Mouse (Mus musculus) gastrocnemius, postnatal 25 days (tissue): ENCODE measurements around the gene Cdrt4. TPM values are rescaled to one million over a fixed set of nuclear protein-coding genes. Genes with fewer than 3 reads are reported as not detected.

Source experiments
- DNase-seq: peaks from one replicate; pipeline ENCODE4 v3.0.0; 2022
- long read RNA-seq, 2 experiments: library from polyadenylated mRNA; stranded (forward); transcript quantifications; one replicate each; pipeline ENCODE4 v2.0.0; 2021
- total RNA-seq, 2 experiments: library from RNA; stranded (reverse); gene quantifications; 1 replicate in 1 of 2; 2 replicates in 1 of 2; pipeline ENCODE4 v1.2.3; 2021

Cdrt4 gene
- under 1 TPM in 1 of 2 experiments, not detected in 1; 0.54 TPM for total RNA-seq
- long read RNA-seq, experiment 1, partial matches to known transcripts: 0 of 1 reads
- long read RNA-seq, experiment 1, other reads (novel, unspliced or antisense): 1 of 1 reads
- long read RNA-seq, experiment 2: 0 reads

GRCm38 (mm10) chr11:62951012-62951411, at the start of gene Cdrt4:
Gene Cdrt4 (plus strand): TSS chr11:62951193.
- no peak for DNase-seq

- DNase-seq: peak; percentile 32
Observed at GRCm38 (mm10) chr11:62901699-62902323, 49.2 kb upstream of the Cdrt4 start.

- no peak for DNase-seq
Observed at GRCm38 (mm10) chr11:62903871-62904495, 47.0 kb upstream of the Cdrt4 start.

- DNase-seq: no peak
Observed at GRCm38 (mm10) chr11:62909720-62910306, 41.2 kb upstream of the Cdrt4 start.

- no peak for DNase-seq
Observed at GRCm38 (mm10) chr11:62911362-62911761, 39.6 kb upstream of the Cdrt4 start.

GRCm38 (mm10) chr11:62913141-62913540, 37.9 kb upstream of the Cdrt4 start:
- no peak for DNase-seq

- no peak for DNase-seq
Observed at GRCm38 (mm10) chr11:62914532-62914931, 36.5 kb upstream of the Cdrt4 start.

GRCm38 (mm10) chr11:62915486-62915885, 35.5 kb upstream of the Cdrt4 start:
- no peak for DNase-seq

- DNase-seq: no peak
Observed at GRCm38 (mm10) chr11:62916765-62917164, 34.2 kb upstream of the Cdrt4 start.

- peak; percentile 22 for DNase-seq
Observed at GRCm38 (mm10) chr11:62919946-62920742, 30.8 kb upstream of the Cdrt4 start.

GRCm38 (mm10) chr11:62920743-62921050, 30.3 kb upstream of the Cdrt4 start:
- no peak for DNase-seq

- peak; percentile 91 for DNase-seq
Observed at GRCm38 (mm10) chr11:62921052-62921977, 29.7 kb upstream of the Cdrt4 start.

GRCm38 (mm10) chr11:62924091-62924761, 26.8 kb upstream of the Cdrt4 start:
- peak; percentile 67 for DNase-seq

GRCm38 (mm10) chr11:62929799-62930198, 21.2 kb upstream of the Cdrt4 start:
- DNase-seq: no peak

- DNase-seq: no peak
Observed at GRCm38 (mm10) chr11:62930574-62930973, 20.4 kb upstream of the Cdrt4 start.

GRCm38 (mm10) chr11:62931141-62931540, 19.9 kb upstream of the Cdrt4 start:
- no peak for DNase-seq

GRCm38 (mm10) chr11:62933099-62933498, 17.9 kb upstream of the Cdrt4 start:
- DNase-seq: no peak

GRCm38 (mm10) chr11:62934795-62935514, 16.0 kb upstream of the Cdrt4 start:
- peak; percentile 62 for DNase-seq

GRCm38 (mm10) chr11:62937986-62938385, 13.0 kb upstream of the Cdrt4 start:
- no peak for DNase-seq

- DNase-seq: no peak
Observed at GRCm38 (mm10) chr11:62938921-62939320, 12.1 kb upstream of the Cdrt4 start.
